Mouse (Mus musculus) cerebellum, adult 2 months (tissue): ENCODE results near the gene Fam162a.

Experiments used
- CTCF ChIP-seq: fragments of 200-500 bp; IDR thresholded peaks from 2 replicates; pipeline ENCODE4 v1.5.1; 2011; ENCODE audit warnings: low read depth, mild to moderate bottlenecking, control low read depth, low read length, moderate library complexity, borderline replicate concordance; ENCODE audit not compliant: insufficient read depth
- POLR2A ChIP-seq: fragments of 200-500 bp; IDR thresholded peaks from 2 replicates; pipeline ENCODE4 v1.6.1; 2011; ENCODE audit warnings: low read length, control low read depth, borderline replicate concordance; ENCODE audit not compliant: insufficient read depth

- TF ChIP-seq CTCF (no peak), POLR2A (no peak)
Measured at GRCm38 (mm10) chr16:36068356-36068755, 3.0 kb downstream of the Fam162a start.
